Mouse (Mus musculus) bone marrow macrophage, adult 2 months (primary cell): ENCODE data around the gene Erich6b.

Experiments used
- CTCF ChIP-seq: IDR thresholded peaks from 2 replicates; pipeline ENCODE4 v1.5.1; 2012; ENCODE audit warnings: low read depth, mild to moderate bottlenecking, low read length, moderate library complexity
- POLR2A ChIP-seq: IDR thresholded peaks from 2 replicates; pipeline ENCODE4 v1.6.1; 2012; ENCODE audit warnings: mild to moderate bottlenecking, low read depth, low read length, borderline replicate concordance

- TF ChIP-seq CTCF (no peak), POLR2A (no peak)
Measured at GRCm38 (mm10) chr14:75640846-75641245, 1.2 kb upstream of the Erich6b start.
